Mouse (Mus musculus) ovary, postnatal 36 days (tissue): Measurements from ENCODE around the gene Cadm1.

Experiments used
- DNase-seq: peaks from one replicate; pipeline ENCODE4 v3.0.0; 2022; ENCODE audit warnings: low spot score, mixed read lengths

The Cadm1 gene

GRCm38 (mm10) chr9:47608921-47609320, 78.9 kb downstream of the Cadm1 start:
- no peak for DNase-seq

GRCm38 (mm10) chr9:47609443-47609842, 79.5 kb downstream of the Cadm1 start:
- no peak for DNase-seq

- DNase-seq, result no peak
These were observed 80.3 kb downstream of the Cadm1 start for GRCm38 (mm10) chr9:47610316-47610715.

GRCm38 (mm10) chr9:47612894-47613412, 83.0 kb downstream of the Cadm1 start:
- no peak for DNase-seq

- DNase-seq, result no peak
These were observed 85.1 kb downstream of the Cadm1 start for GRCm38 (mm10) chr9:47615049-47615448.

- no peak for DNase-seq
These were observed 86.4 kb downstream of the Cadm1 start for GRCm38 (mm10) chr9:47616391-47616790.

- no peak for DNase-seq
These were observed 89.6 kb downstream of the Cadm1 start for GRCm38 (mm10) chr9:47619501-47620029.

- DNase-seq, result no peak
These were observed 93.8 kb downstream of the Cadm1 start for GRCm38 (mm10) chr9:47623447-47624445.

GRCm38 (mm10) chr9:47624565-47625520, 94.9 kb downstream of the Cadm1 start:
- peak; percentile 14 for DNase-seq

- no peak for DNase-seq
These were observed 95.7 kb downstream of the Cadm1 start for GRCm38 (mm10) chr9:47625621-47626210.

- DNase-seq, result no peak
These were observed 98.0 kb downstream of the Cadm1 start for GRCm38 (mm10) chr9:47627966-47628365.

- no peak for DNase-seq
These were observed 98.6 kb downstream of the Cadm1 start for GRCm38 (mm10) chr9:47628550-47628949.

- DNase-seq, result no peak
These were observed 104.7 kb downstream of the Cadm1 start for GRCm38 (mm10) chr9:47634695-47635094.

- no peak for DNase-seq
These were observed 112.7 kb downstream of the Cadm1 start for GRCm38 (mm10) chr9:47642663-47643062.

GRCm38 (mm10) chr9:47645056-47645455, 115.1 kb downstream of the Cadm1 start:
- no peak for DNase-seq

GRCm38 (mm10) chr9:47651431-47651830, 121.5 kb downstream of the Cadm1 start:
- DNase-seq, result no peak

GRCm38 (mm10) chr9:47652203-47652602, 122.2 kb downstream of the Cadm1 start:
- no peak for DNase-seq

GRCm38 (mm10) chr9:47652936-47653335, 123.0 kb downstream of the Cadm1 start:
- no peak for DNase-seq

GRCm38 (mm10) chr9:47659366-47660090, 129.6 kb downstream of the Cadm1 start:
- no peak for DNase-seq

GRCm38 (mm10) chr9:47661611-47662010, 131.6 kb downstream of the Cadm1 start:
- DNase-seq, result no peak

GRCm38 (mm10) chr9:47669206-47669605, 139.2 kb downstream of the Cadm1 start:
- DNase-seq, result no peak
